Mouse (Mus musculus): ENCODE data around the gene Nptx1.

- TF ChIP-seq CTCF (IDR thresholded peaks at IDR 0.05; ENCODE audit: low read depth, low read length), result no peak
- TF ChIP-seq TAL1 (conservative IDR thresholded peaks at IDR 0.05; ENCODE audit: low read depth, low read length), result no peak
- TF ChIP-seq GATA1 (IDR thresholded peaks at IDR 0.05; ENCODE audit: borderline replicate concordance, low read length), result no peak
These were observed 4.7 kb upstream of the Nptx1 start for GRCm38 (mm10) chr11:119552301-119552700.
